Mouse (Mus musculus) spleen, postnatal 14 days (tissue): ENCODE data around the gene Slc12a5.

Source experiments
- DNase-seq, 2 experiments: peaks; one replicate each; pipeline ENCODE4 v3.0.0; 2021 to 2022; ENCODE audit warnings: low spot score in 2 of 2

Gene Slc12a5

GRCm38 (mm10) chr2:164979749-164980148, 19.1 kb downstream of the Slc12a5 start:
- peak in 1 of 2 experiments; percentile 22 for DNase-seq

- DNase-seq: no peak
These were observed 25.4 kb downstream of the Slc12a5 start for GRCm38 (mm10) chr2:164985962-164986361.

GRCm38 (mm10) chr2:164986371-164987027, 25.9 kb downstream of the Slc12a5 start:
- DNase-seq: no peak

DNA sequence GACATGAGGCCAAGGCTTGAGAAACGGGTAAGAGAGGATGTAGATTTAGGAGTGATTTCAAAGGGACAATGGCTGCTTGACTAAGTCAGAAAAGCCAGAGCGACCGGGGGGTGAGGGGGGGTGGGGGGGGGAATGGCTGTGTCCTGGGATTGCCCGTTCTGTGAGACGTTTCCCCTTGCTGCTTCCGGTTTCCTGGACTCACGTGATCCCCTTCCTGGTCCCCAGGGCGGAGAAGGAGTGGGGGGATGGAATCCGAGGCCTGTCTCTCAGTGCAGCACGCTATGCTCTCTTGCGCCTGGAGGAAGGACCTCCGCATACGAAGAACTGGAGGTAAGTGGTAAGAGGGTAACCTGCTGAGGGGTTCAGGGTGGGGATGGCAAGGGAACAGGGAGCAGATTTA, 28.2 kb downstream of the Slc12a5 start:
- DNase-seq: no peak

- no peak for DNase-seq
These were observed 30.5 kb downstream of the Slc12a5 start for GRCm38 (mm10) chr2:164991111-164991510.

GRCm38 (mm10) chr2:164991808-164992207, 31.2 kb downstream of the Slc12a5 start:
- no peak for DNase-seq

DNA sequence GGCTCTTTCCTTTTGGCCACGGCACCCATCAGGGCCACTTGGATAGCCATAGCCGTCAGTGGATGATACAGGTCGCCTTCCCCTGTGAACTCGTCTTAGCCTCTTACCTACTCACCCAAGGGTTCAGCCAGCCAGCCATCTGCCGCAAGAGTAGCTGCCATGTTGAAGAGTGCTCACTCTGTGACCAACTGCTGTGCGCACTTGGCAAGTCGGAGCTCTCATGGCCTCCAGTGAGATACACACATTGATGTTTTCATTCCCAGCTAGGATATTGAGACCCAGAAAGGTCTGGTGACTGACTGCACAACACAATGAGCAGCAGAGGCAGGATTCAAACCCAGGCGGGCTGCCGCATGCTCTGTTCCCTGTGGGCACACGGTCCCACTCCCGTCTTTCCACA, 33.6 kb downstream of the Slc12a5 start:
- no peak for DNase-seq

DNA sequence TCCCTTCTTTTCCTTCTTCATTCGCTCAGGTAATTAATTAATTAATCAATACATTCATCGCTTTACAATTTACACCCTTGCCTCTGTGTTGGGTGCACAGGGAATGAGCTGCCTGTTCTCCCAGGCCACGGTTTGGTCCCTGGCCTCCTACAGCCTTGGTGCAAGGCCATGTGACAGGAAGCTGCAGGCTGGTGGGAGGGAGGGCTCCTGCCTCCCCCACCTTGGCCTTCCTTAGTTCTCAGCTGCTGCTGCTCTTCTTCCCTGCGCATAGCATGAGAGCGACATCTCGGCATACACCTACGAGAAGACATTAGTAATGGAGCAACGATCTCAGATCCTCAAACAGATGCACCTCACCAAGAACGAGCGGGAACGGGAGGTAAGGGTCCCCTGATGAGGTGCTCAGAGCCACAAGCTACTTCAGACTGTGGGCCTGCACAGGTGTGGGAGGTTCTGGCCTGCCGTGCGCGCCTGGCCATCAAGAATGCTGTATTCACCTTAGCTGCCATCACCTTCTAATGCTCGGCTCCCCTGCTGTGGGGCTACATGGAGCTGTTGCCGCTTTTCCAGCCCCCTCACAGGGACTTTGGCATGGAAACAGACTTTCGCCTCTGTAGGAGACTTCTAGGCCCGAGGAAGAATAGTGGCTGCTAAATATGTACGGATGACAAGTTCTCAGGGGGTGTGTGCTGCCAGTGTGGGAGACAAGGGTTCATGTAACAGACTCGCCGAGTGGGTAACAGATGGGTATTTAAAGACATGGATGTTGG, 34.2 kb downstream of the Slc12a5 start:
- no peak for DNase-seq

GRCm38 (mm10) chr2:164995976-164996375, 35.4 kb downstream of the Slc12a5 start:
- no peak for DNase-seq

DNA sequence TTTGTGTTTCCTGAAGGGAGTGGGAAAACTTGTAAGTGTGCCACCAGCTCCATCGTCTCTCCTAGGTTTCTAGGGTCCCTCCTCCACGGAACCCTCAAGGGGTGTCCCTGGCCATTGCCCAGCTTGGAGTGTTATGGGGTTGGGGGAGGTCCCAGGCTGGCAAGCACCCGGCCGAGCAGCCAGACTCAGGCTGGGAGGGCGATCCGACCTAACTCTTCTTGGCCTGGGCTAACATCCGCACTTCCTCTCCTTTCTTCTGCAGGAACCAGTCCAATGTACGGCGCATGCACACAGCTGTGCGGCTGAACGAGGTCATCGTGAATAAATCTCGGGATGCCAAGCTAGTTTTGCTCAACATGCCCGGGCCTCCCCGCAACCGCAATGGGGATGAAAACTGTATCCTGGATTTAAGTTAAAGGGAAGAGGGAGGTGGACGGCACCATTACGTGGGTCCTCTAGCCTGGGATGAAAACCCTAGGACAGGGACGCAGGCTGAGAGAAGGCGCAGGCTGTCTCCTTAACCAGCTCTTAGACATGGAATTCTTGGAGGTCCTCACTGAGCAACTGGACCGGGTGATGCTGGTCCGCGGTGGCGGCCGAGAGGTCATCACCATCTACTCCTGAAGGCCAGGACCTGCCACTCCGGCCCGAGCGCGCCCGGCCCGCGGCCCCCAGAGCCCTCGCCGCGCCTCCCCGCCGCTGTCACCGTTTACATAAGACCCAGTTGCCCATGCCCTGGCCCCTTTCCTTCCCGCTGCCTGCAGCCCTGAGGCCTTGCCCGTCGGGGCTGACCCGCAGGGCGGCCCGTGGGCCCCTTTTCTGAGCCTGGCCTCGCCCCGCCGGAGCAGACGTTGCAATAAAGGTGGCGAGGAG, 36.5 kb downstream of the Slc12a5 start:
- no peak for DNase-seq

GRCm38 (mm10) chr2:164997721-164998428, 37.3 kb downstream of the Slc12a5 start:
- no peak for DNase-seq

DNA sequence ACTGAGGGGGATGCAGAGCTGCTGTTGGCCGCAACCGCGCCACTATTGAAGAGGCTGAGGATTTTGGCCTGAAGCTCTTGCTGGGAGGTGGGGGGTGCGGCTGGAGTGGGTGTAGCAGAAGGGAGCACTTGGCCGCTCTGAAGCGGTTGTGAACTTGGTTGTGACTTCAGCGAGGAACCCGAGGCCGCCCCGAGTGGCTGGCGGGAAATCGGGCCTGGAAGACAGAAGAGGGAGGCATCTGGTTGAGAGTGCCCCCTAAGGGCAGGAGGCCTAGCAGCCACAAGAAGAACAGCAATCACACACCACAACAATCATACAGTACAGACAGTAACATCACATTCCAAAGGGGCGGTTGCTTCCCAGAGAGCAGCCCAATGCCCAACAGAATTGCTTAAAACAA, 41.4 kb downstream of the Slc12a5 start:
- no peak for DNase-seq

DNA sequence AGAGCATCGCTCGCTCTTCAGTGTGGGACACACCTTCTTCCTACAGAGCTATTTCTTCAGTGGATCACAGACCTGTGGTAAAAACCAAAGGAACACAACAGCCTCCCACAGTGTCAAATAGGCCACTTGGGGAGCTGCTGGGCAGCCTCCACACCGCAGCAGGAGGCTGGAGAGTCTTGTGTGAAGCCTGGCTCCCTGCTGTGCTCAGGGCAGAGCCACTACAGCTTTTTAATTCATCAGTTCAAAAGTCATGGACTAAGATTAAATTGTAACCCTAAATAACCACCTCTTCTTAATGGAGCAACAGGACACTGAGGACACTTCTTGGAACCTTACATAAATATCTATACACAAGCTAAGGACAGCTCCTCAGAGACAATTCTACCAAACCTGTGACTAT, 42.5 kb downstream of the Slc12a5 start:
- DNase-seq: no peak

DNA sequence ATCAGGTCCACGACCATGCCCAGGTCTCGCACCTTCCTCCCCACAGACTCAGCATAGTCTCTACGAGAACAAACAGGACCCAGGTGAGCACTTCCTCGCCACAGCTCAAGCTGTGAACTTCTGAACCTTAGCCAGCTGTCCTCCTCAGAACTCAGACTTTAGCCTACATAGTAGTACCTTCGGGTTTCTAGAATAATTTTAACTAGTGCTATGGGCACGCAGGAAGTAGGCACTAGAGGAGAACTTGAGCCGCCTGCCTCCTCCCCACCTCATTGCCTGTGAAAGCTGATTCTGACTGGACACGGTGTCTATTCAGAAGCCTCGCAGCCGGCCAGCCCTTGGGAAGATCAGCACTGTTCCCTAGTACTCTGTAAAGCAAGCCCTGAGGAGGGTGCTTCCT, 43.6 kb downstream of the Slc12a5 start:
- no peak for DNase-seq

GRCm38 (mm10) chr2:165006813-165007212, 46.2 kb downstream of the Slc12a5 start:
- DNase-seq: no peak

- no peak for DNase-seq
These were observed 47.4 kb downstream of the Slc12a5 start for GRCm38 (mm10) chr2:165007986-165008385.

GRCm38 (mm10) chr2:165009161-165009560, 48.6 kb downstream of the Slc12a5 start:
- DNase-seq: no peak

GRCm38 (mm10) chr2:165009581-165009980, 49.0 kb downstream of the Slc12a5 start:
- no peak for DNase-seq

DNA sequence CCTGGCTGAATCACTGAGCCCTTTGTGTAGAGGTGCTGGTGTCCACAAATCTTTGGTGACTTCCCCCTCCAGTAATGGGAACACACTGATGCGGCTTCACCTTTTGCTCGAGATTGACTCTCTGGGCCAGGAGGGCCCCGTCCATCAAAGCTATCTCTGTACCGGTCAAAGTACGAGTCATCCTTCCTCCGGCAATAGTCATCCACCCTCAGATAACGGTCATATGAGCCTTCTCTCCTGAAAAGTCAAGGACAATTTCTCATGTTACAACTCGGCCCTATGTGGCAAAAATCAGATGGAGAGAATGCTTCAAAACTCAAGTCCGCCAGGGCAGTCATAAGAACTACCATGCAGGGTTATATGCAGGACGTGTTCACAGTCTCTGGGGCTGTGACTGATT, 49.7 kb downstream of the Slc12a5 start:
- DNase-seq: no peak

DNA sequence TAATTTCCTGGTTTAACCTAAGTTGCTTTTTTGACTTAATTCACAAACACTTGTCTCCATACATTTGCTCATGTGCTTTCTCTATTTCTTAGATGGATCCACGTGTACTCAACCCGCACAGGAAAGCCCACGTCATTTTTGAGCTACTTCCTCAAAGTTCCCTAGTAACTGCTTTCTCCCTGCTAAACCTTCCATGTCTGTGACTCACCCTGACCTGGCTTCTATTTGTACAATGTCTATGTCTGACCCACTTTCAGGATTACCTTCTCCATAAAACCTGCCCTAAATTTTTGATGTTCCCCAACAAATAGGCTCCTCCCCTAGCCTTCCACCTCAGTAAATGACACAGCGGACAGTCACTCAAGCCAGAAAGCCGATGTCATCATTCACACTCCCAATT, 54.3 kb downstream of the Slc12a5 start:
- no peak for DNase-seq

DNA sequence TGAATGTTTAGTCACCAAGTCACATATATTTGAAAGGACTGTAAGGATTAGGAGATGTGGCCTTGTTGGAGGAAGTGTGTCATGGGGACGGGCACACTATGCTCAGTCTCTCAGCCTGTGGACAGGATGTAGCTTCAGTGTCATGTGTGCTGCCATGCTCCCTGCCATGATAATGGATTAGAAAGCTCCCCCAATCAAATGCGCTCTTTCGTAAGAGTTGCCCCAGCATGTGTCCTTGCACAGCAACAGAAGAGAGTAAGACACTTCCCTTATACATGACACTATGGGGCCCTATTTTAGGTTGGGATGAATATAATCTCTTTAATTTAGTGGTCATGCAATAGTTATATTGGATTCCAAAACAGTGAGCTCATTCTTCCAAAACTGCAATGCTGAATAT, 59.9 kb downstream of the Slc12a5 start:
- no peak for DNase-seq

DNA sequence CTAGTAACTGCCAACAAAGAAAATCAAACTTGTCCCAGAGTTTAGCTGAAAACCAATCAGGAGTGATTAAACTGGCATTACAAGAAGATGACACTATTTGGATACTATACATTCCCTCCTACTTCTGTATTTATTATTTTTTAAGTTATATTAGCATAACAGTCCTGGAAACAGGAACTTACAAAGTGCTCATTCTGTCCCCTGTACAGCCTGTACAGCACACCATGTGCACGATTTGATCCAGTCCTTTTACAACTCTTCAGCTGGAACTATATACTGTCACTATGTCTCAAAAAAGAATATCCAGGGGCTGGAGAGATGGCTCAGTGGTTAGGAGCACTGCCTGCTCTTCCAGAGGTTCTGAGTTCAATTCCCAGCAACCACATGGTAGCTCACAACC, 66.6 kb downstream of the Slc12a5 start:
- no peak for DNase-seq
